Mouse (Mus musculus) ES-E14 (cell line): ENCODE measurements around the gene Itgb6. TPM values are rescaled to one million over a fixed set of nuclear protein-coding genes. Genes with fewer than 3 reads are reported as not detected.

ENCODE experiments used
- DNase-seq: peaks from one replicate; pipeline ENCODE4 v3.0.0-alpha.2; 2013; ENCODE audit warnings: low read depth, low spot score
- H3K27ac ChIP-seq: 2 replicates; pipeline ENCODE4 v1.5.1; 2012; ENCODE audit warnings: low read depth, mild to moderate bottlenecking, low read length, moderate library complexity, mixed read lengths; ENCODE audit not compliant: poor library complexity, insufficient read depth, severe bottlenecking
- H3K36me3 ChIP-seq: 2 replicates; pipeline ENCODE4 v1.6.1; 2012; ENCODE audit warnings: mild to moderate bottlenecking, low read length, moderate library complexity, mixed read lengths; ENCODE audit not compliant: control insufficient read depth, poor library complexity, insufficient read depth, severe bottlenecking
- H3K4me1 ChIP-seq, 2 experiments: fragments of 150-350 bp in 1 of 2; sonication (generic) in 1 of 2; 2 replicates each; pipeline ENCODE4 v1.6.1; 2012; ENCODE audit warnings: low read length in 2 of 2, mild to moderate bottlenecking in 1 of 2, mixed read lengths in 1 of 2; ENCODE audit not compliant: control insufficient read depth in 2 of 2, insufficient read depth in 2 of 2, poor library complexity in 1 of 2
- H3K4me3 ChIP-seq, 2 experiments: fragments of 150-350 bp in 1 of 2; sonication (generic) in 1 of 2; 2 replicates each; pipeline ENCODE4 v1.5.1; 2012; ENCODE audit warnings: low read length in 2 of 2, low read depth in 1 of 2, mild to moderate bottlenecking in 1 of 2, mixed read lengths in 1 of 2; ENCODE audit not compliant: insufficient read depth in 1 of 2, poor library complexity in 1 of 2, severe bottlenecking in 1 of 2
- H3K9ac ChIP-seq: 2 replicates; pipeline ENCODE4 v1.6.1; 2012; ENCODE audit warnings: low read depth, mild to moderate bottlenecking, low read length, mixed read lengths; ENCODE audit not compliant: poor library complexity, insufficient read depth, severe bottlenecking
- H3K9me3 ChIP-seq: fragments of 150-350 bp; sonication (generic); 2 replicates; pipeline ENCODE4 v1.6.1; 2012; ENCODE audit warnings: low read depth, mild to moderate bottlenecking, low read length; ENCODE audit not compliant: control insufficient read depth, insufficient read depth
- CHD2 ChIP-seq: IDR thresholded peaks from 2 replicates; pipeline ENCODE4 v1.6.1; 2014; ENCODE audit warnings: mild to moderate bottlenecking, low read depth, low read length, inconsistent platforms
- HCFC1 ChIP-seq: IDR thresholded peaks from 2 replicates; pipeline ENCODE4 v1.6.1; 2012; ENCODE audit warnings: low read length, inconsistent platforms, borderline replicate concordance; ENCODE audit not compliant: insufficient read depth
- MAFK ChIP-seq: IDR thresholded peaks from 2 replicates; pipeline ENCODE4 v1.6.1; 2014; ENCODE audit warnings: mild to moderate bottlenecking, low read depth, low read length, inconsistent platforms; ENCODE audit not compliant: insufficient read depth
- ZC3H11A ChIP-seq: IDR thresholded peaks from 2 replicates; pipeline ENCODE4 v1.6.1; 2012; ENCODE audit warnings: low read depth, mild to moderate bottlenecking, inconsistent platforms, low read length, borderline replicate concordance
- ZNF384 ChIP-seq: IDR thresholded peaks from 2 replicates; pipeline ENCODE4 v1.6.1; 2012; ENCODE audit warnings: low read depth, low read length, inconsistent platforms
- in situ Hi-C, 2 experiments: fragments of 600-800 bp; cut with MboI; formaldehyde crosslinking; loops; one replicate each; pipeline ENCODE4 v1.15.1; 2025; ENCODE audit warnings: low sequenced_read_pairs in 2 of 2, inconsistent platforms in 1 of 2; ENCODE audit not compliant: unreplicated experiment in 2 of 2
- total RNA-seq: library from RNA; depleted of rRNA; stranded (reverse); fragments of 300-350 nt; gene quantifications from 2 replicates; pipeline ENCODE4 v1.2.3, GENCODE M21; 2012

Gene Itgb6
- total RNA-seq, 1 experiment, result 0.04 TPM

DNA sequence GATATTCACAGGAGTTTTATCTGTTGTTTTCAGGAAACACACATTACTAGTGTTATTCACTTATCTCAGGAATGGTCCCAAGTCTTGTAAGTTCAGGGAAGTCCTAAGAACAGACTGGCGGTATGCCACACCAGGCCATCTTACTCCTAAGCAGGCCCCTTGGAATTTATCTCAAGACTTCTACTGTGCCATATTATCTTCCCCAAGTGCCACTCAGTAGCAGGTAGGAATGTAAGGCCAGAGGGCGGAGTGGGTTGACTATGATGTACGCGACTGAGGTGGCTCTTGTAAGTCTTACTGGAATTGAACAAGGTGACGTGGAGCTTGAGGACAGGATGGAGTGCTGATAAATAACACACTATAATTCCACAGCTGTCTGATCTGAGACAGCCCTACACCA is 72.3 kb downstream of the Itgb6 start:
- TF ChIP-seq CHD2 (no peak), ZC3H11A (no peak)
- H3K9ac ChIP-seq, result no peak overlapping the region
- no peak for DNase-seq
- no peaks in the 10 kb centered on the region for H3K36me3 ChIP-seq
- H3K4me1 ChIP-seq, result no peaks in the 10 kb centered on the region
- in situ Hi-C loops, result no loop called here
- no peak overlapping the region for H3K4me3 ChIP-seq
- no peaks in the 10 kb centered on the region for H3K9me3 ChIP-seq
- H3K27ac ChIP-seq, result no peak overlapping the region

DNA sequence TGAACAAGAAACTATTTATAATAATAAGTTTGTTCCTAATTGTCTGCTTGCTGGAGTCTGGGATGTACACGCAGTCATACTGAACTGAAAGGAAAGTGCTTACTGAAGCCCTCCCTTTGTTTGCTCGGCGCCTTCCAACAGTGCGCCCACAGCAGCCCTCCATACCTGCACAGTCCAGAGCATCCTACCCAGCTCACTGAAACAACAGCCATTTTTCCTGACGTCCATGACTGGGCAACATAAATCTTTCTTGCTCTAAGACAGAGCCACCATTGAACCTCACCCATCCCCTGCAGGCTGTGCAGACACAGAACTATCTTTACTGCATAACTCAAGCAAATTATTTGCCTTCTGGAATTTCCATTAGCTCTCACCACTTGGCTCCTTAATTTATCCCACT is 74.8 kb downstream of the Itgb6 start:
- Histone ChIP-seq H3K9me3 (no peaks in the 10 kb centered on the region), H3K4me3 (no peak overlapping the region), H3K9ac (no peak overlapping the region), H3K27ac (no peak overlapping the region), H3K4me1 (no peaks in the 10 kb centered on the region), H3K36me3 (no peaks in the 10 kb centered on the region)
- TF ChIP-seq ZC3H11A (no peak), ZNF384 (no peak), HCFC1 (no peak), MAFK (no peak), CHD2 (no peak)
- in situ Hi-C loops, result no loop called here
- no peak for DNase-seq

GRCm38 (mm10) chr2:60646583-60646982 is 75.9 kb downstream of the Itgb6 start:
- no peaks in the 10 kb centered on the region for H3K36me3 ChIP-seq
- no peak overlapping the region for H3K4me3 ChIP-seq
- in situ Hi-C loops, result no loop called here
- H3K9me3 ChIP-seq, result no peaks in the 10 kb centered on the region
- no peaks in the 10 kb centered on the region for H3K4me1 ChIP-seq
- H3K9ac ChIP-seq, result no peak overlapping the region
- H3K27ac ChIP-seq, result no peak overlapping the region
- DNase-seq, result no peak
- no peak for TF ChIP-seq ZNF384

GRCm38 (mm10) chr2:60643406-60643805 is 79.0 kb downstream of the Itgb6 start:
- Histone ChIP-seq H3K9ac (no peak overlapping the region), H3K9me3 (no peaks in the 10 kb centered on the region), H3K4me3 (no peak overlapping the region), H3K27ac (no peak overlapping the region), H3K36me3 (no peaks in the 10 kb centered on the region), H3K4me1 (no peaks in the 10 kb centered on the region)
- in situ Hi-C loops, result no loop called here
- DNase-seq, result no peak
- TF ChIP-seq HCFC1, result no peak
- TF ChIP-seq CHD2, result no peak
- TF ChIP-seq MAFK, result no peak
- no peak for TF ChIP-seq ZC3H11A
- TF ChIP-seq ZNF384, result no peak

GRCm38 (mm10) chr2:60642606-60643005 is 79.8 kb downstream of the Itgb6 start:
- no peaks in the 10 kb centered on the region for H3K36me3 ChIP-seq
- no peak for DNase-seq
- TF ChIP-seq ZC3H11A, result no peak
- no peaks in the 10 kb centered on the region for H3K4me1 ChIP-seq
- no peak overlapping the region for H3K4me3 ChIP-seq
- in situ Hi-C loops, result no loop called here
- no peak overlapping the region for H3K27ac ChIP-seq
- no peak overlapping the region for H3K9ac ChIP-seq
- no peaks in the 10 kb centered on the region for H3K9me3 ChIP-seq
